8 mouse cellular contexts compared by ENCODE assay signal in the genomic region with DNA sequence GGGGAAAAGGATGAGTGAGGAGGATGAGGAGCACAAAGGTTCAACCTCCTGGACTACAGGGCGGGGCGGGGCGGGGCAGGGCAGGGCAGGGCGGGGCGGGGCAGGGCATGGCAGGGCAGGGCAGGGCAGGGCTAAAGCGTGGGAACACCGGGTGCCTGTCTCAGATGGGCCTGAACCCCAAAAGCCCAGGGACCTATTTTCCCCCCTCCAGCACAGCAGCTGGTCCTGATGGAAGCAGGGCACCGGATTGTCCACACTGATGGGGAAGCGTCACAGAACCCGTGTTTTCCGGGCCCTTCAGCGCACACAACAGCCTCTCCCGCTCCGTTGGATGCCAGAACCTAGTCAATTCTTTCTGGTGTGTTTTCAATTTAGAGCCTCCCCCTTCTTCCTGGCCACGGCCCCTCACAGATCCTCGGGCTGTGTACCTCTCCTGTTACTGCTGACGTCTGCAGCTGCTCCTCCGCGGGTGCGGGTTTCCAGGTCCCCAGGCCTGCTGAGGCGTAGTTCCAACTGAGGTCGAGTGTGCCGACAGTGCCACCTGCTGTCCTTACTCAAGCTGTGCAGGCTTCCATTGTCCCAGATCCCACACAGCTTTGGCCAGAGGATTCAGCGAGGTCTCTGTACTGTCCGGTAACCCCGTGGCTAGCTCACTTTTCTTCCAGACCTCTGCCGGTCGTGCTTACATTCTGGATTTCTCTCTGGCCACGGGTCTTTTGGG. TPM values are rescaled to one million over a fixed set of nuclear protein-coding genes. Genes with fewer than 3 reads are reported as not detected.
DNase-seq lines count a peak whose midpoint lies in the region; ATAC-seq lines count a peak whose summit lies in the region.

No protein-coding gene starts in this region.

- H3K9me3 ChIP-seq in hindbrain, embryonic 13.5 days, result no peaks in the 10 kb centered on the region

- H3K4me1 ChIP-seq in hindbrain, embryonic 13.5 days (replicated peaks), result peaks cover 60% of the 10 kb centered on the region

- H3K9ac ChIP-seq in hindbrain, embryonic 13.5 days, result peak overlapping the region; percentile 75

- H3K27ac ChIP-seq in hindbrain, embryonic 13.5 days, result peak overlapping the region; percentile 79

- peak overlapping the region; percentile 31 for H3K4me3 ChIP-seq in hindbrain, embryonic 13.5 days

- H3K27me3 ChIP-seq in hindbrain, embryonic 13.5 days, result no peaks in the 10 kb centered on the region

- peak; percentile 81 for ATAC-seq in hindbrain, embryonic 13.5 days (ENCODE audit: low FRiP score)

- peak; percentile 97 for DNase-seq in NIH3T3 (ENCODE audit: low read depth)
- peak; percentile 93 for DNase-seq in cerebellum, adult 9-11 months
- DNase-seq in frontal cortex, postnatal 14 days (ENCODE audit: low spot score in 2 of 2), result peak; percentile 79 to 83
- peak; percentile 84 to 86 for DNase-seq in layer of hippocampus, postnatal 36 days
- peak; percentile 86 for DNase-seq in lung, postnatal 25 days (ENCODE audit: low spot score)
- DNase-seq in retina, postnatal 1 day, result peak; percentile 94
- DNase-seq in thymus, postnatal 4 days, result peak; percentile 80

- WGBS in hindbrain, embryonic 13.5 days, result 5% methylated on average over 29 of the region's 29 CpGs

- no peaks in the 10 kb centered on the region for H3K36me3 ChIP-seq in hindbrain, embryonic 13.5 days

- peak overlapping the region; percentile 53 for H3K4me2 ChIP-seq in hindbrain, embryonic 13.5 days

RNA-seq across cellular contexts. Expression of a gene that starts 40.4 kb away (rescaled TPM):
- 0.08 TPM in 1 of 2 replicates, not detected in the other for polyA plus RNA-seq in hindbrain, embryonic 13.5 days (2015; fragmentation: Nextera tagmentation; extraction: Ambion mirVana)
- total RNA-seq in layer of hippocampus, postnatal 36 days (2021), result under 1 TPM in 1 of 2 experiments, not detected in 1; 0.15 TPM

RNA-seq across cellular contexts. Expression of a gene that starts 51.7 kb away (rescaled TPM):
- 158 and 159 TPM in 2 replicates for polyA plus RNA-seq in hindbrain, embryonic 13.5 days (2015; fragmentation: Nextera tagmentation; extraction: Ambion mirVana)
- 100 to 1,000 TPM; 239 to 256 TPM for total RNA-seq in layer of hippocampus, postnatal 36 days (2021)

RNA-seq across cellular contexts. Expression of a gene that starts 52.5 kb away (rescaled TPM):
- not detected in 2 replicates for polyA plus RNA-seq in hindbrain, embryonic 13.5 days (2015; fragmentation: Nextera tagmentation; extraction: Ambion mirVana)
- not detected for total RNA-seq in layer of hippocampus, postnatal 36 days (2021)

Comparison
In these comparisons a context has a peak if more than half of its experiments do, and no peak if none do; other contexts are left out.
1. Peak in every context shown above with its lines: DNase-seq, ATAC-seq, H3K4me3 ChIP-seq and H3K27ac ChIP-seq.